Mouse (Mus musculus): ENCODE measurements at regions not wholly inside any gene's neighbourhood (a gene's known extent, or its start where the extent isn't known, plus 50 kb on each side); places are given as distances from the start of the nearest gene placed in this dataset.

GRCm38 (mm10) chr11:111568041-111568440 lies 502.1 kb downstream of the Kcnj2 start:
- DNase-seq (ENCODE audit: low spot score) (no peak), ATAC-seq (ENCODE audit: low FRiP score) (no peak)
- Histone ChIP-seq H3K4me1 (ENCODE audit: insufficient read depth, low read length) (no peaks in the 10 kb centered on the region), H3K4me3 (ENCODE audit: low read depth, low read length) (no peak overlapping the region), H3K9ac (replicated peaks; ENCODE audit: low read length, poor library complexity, severe bottlenecking) (no peak overlapping the region), H3K4me2 (ENCODE audit: low read depth, low read length, poor library complexity, severe bottlenecking) (no peak overlapping the region), H3K9me3 (ENCODE audit: low read length) (peaks cover 3% of the 10 kb centered on the region; the same call in 1 of the 2 replicates), H3K27me3 (ENCODE audit: insufficient read depth, low read length) (no peaks in the 10 kb centered on the region), H3K36me3 (ENCODE audit: insufficient read depth, low read length) (no peaks in the 10 kb centered on the region), H3K27ac (ENCODE audit: low read depth, low read length) (no peak overlapping the region)
- no peak for TF ChIP-seq CTCF (IDR thresholded peaks at IDR 0.05)
- WGBS, result 82% methylated on average over 6 of the region's 6 CpGs

GRCm38 (mm10) chr11:111568876-111569275 lies 502.9 kb downstream of the Kcnj2 start:
- DNase-seq (ENCODE audit: low spot score) (no peak), ATAC-seq (ENCODE audit: low FRiP score) (no peak)
- WGBS, result 84% methylated on average over 9 of the region's 9 CpGs
- Histone ChIP-seq H3K27me3 (ENCODE audit: insufficient read depth, low read length) (no peaks in the 10 kb centered on the region), H3K4me3 (ENCODE audit: low read depth, low read length) (no peak overlapping the region), H3K36me3 (ENCODE audit: insufficient read depth, low read length) (no peaks in the 10 kb centered on the region), H3K9me3 (ENCODE audit: low read length) (peaks cover 7% of the 10 kb centered on the region; the same call in 1 of the 2 replicates), H3K4me1 (ENCODE audit: insufficient read depth, low read length) (no peaks in the 10 kb centered on the region), H3K9ac (replicated peaks; ENCODE audit: low read length, poor library complexity, severe bottlenecking) (no peak overlapping the region), H3K4me2 (ENCODE audit: low read depth, low read length, poor library complexity, severe bottlenecking) (no peak overlapping the region), H3K27ac (ENCODE audit: low read depth, low read length) (no peak overlapping the region)
- TF ChIP-seq CTCF (IDR thresholded peaks at IDR 0.05), result no peak

- H3K4me2 ChIP-seq (ENCODE audit: low read depth, low read length, poor library complexity, severe bottlenecking), result no peak overlapping the region
- no peak for ATAC-seq (ENCODE audit: low FRiP score)
- no peak overlapping the region for H3K27ac ChIP-seq (ENCODE audit: low read depth, low read length)
- H3K4me1 ChIP-seq (ENCODE audit: insufficient read depth, low read length), result no peaks in the 10 kb centered on the region
- H3K9ac ChIP-seq (replicated peaks; ENCODE audit: low read length, poor library complexity, severe bottlenecking), result no peak overlapping the region
- no peaks in the 10 kb centered on the region for H3K27me3 ChIP-seq (ENCODE audit: insufficient read depth, low read length)
- peaks cover 5% of the 10 kb centered on the region; the same call in 1 of the 2 replicates for H3K9me3 ChIP-seq (ENCODE audit: low read length)
- DNase-seq (ENCODE audit: low spot score), result no peak
- H3K4me3 ChIP-seq (ENCODE audit: low read depth, low read length), result no peak overlapping the region
- WGBS, result 38% methylated on average over 1 of the region's 1 CpGs
- H3K36me3 ChIP-seq (ENCODE audit: insufficient read depth, low read length), result no peaks in the 10 kb centered on the region
- TF ChIP-seq CTCF (IDR thresholded peaks at IDR 0.05), result no peak
These were observed 511.9 kb downstream of the Kcnj2 start for GRCm38 (mm10) chr11:111577883-111578282.

GRCm38 (mm10) chr11:111582980-111583379 lies 517.0 kb downstream of the Kcnj2 start:
- no peak for DNase-seq (ENCODE audit: low spot score)
- TF ChIP-seq CTCF (IDR thresholded peaks at IDR 0.05), result no peak
- H3K4me3 ChIP-seq (ENCODE audit: low read depth, low read length), result no peak overlapping the region
- H3K36me3 ChIP-seq (ENCODE audit: insufficient read depth, low read length), result no peaks in the 10 kb centered on the region
- 78% methylated on average over 4 of the region's 4 CpGs for WGBS
- no peak for ATAC-seq (ENCODE audit: low FRiP score)
- H3K9me3 ChIP-seq (ENCODE audit: low read length), result no peaks in the 10 kb centered on the region
- H3K4me1 ChIP-seq (ENCODE audit: insufficient read depth, low read length), result no peaks in the 10 kb centered on the region
- H3K4me2 ChIP-seq (ENCODE audit: low read depth, low read length, poor library complexity, severe bottlenecking), result no peak overlapping the region
- no peak overlapping the region for H3K9ac ChIP-seq (replicated peaks; ENCODE audit: low read length, poor library complexity, severe bottlenecking)
- H3K27me3 ChIP-seq (ENCODE audit: insufficient read depth, low read length), result no peaks in the 10 kb centered on the region
- H3K27ac ChIP-seq (ENCODE audit: low read depth, low read length), result no peak overlapping the region

GRCm38 (mm10) chr11:111583606-111584005 lies 517.6 kb downstream of the Kcnj2 start:
- Histone ChIP-seq H3K9me3 (ENCODE audit: low read length) (no peaks in the 10 kb centered on the region), H3K9ac (replicated peaks; ENCODE audit: low read length, poor library complexity, severe bottlenecking) (no peak overlapping the region), H3K4me2 (ENCODE audit: low read depth, low read length, poor library complexity, severe bottlenecking) (no peak overlapping the region), H3K4me1 (ENCODE audit: insufficient read depth, low read length) (no peaks in the 10 kb centered on the region), H3K27ac (ENCODE audit: low read depth, low read length) (no peak overlapping the region), H3K27me3 (ENCODE audit: insufficient read depth, low read length) (no peaks in the 10 kb centered on the region), H3K4me3 (ENCODE audit: low read depth, low read length) (no peak overlapping the region), H3K36me3 (ENCODE audit: insufficient read depth, low read length) (no peaks in the 10 kb centered on the region)
- TF ChIP-seq CTCF (IDR thresholded peaks at IDR 0.05), result no peak
- no peak for ATAC-seq (ENCODE audit: low FRiP score)
- no peak for DNase-seq (ENCODE audit: low spot score)
- WGBS, result 80% methylated on average over 13 of the region's 13 CpGs

GRCm38 (mm10) chr11:111599456-111599855 lies 533.5 kb downstream of the Kcnj2 start:
- no peak for DNase-seq (ENCODE audit: low spot score)
- Histone ChIP-seq H3K4me2 (ENCODE audit: low read depth, low read length, poor library complexity, severe bottlenecking) (no peak overlapping the region), H3K27ac (ENCODE audit: low read depth, low read length) (no peak overlapping the region), H3K9ac (replicated peaks; ENCODE audit: low read length, poor library complexity, severe bottlenecking) (no peak overlapping the region), H3K9me3 (ENCODE audit: low read length) (no peaks in the 10 kb centered on the region), H3K4me1 (ENCODE audit: insufficient read depth, low read length) (no peaks in the 10 kb centered on the region), H3K27me3 (ENCODE audit: insufficient read depth, low read length) (no peaks in the 10 kb centered on the region), H3K36me3 (ENCODE audit: insufficient read depth, low read length) (no peaks in the 10 kb centered on the region), H3K4me3 (ENCODE audit: low read depth, low read length) (no peak overlapping the region)
- TF ChIP-seq CTCF (IDR thresholded peaks at IDR 0.05), result no peak
- ATAC-seq (ENCODE audit: low FRiP score), result no peak

Measured in midbrain, postnatal 0 days (tissue).